Mouse (Mus musculus) macrophage (primary cell): ENCODE measurements around the gene Spry1. TPM values are rescaled to one million over a fixed set of nuclear protein-coding genes. Genes with fewer than 3 reads are reported as not detected.
"Not testable (repeated sequence)": the region's sequence is repeated elsewhere in the genome, so short reads cannot be mapped to it uniquely, and the experiment has no call there.

Experiments used
- H3K27ac ChIP-seq: fragments of 350-480 bp; formaldehyde crosslinking; 2 replicates; pipeline ENCODE4 v1.9.0; 2021
- H3K36me3 ChIP-seq: fragments of 350-480 bp; formaldehyde crosslinking; 2 replicates; pipeline ENCODE4 v1.9.0; 2021; ENCODE audit errors: inconsistent target
- H3K4me3 ChIP-seq: fragments of 350-480 bp; formaldehyde crosslinking; 2 replicates; pipeline ENCODE4 v1.9.0; 2021; ENCODE audit errors: inconsistent target
- H3K79me2 ChIP-seq: fragments of 350-480 bp; formaldehyde crosslinking; 2 replicates; pipeline ENCODE4 v1.9.0; 2021; ENCODE audit errors: inconsistent target
- WGBS: methylation state at CpG from one replicate; pipeline ENCODE4 v1.1.7; 2026; ENCODE audit warnings: inconsistent platforms; ENCODE audit not compliant: missing documents; 5-methylcytosine and 5-hydroxymethylcytosine counted together
- polyA plus RNA-seq: library from polyadenylated mRNA; stranded (reverse); fragments of 250-400 nt; gene quantifications from 3 replicates; pipeline ENCODE4 v1.2.4, GENCODE M21; 2018; ENCODE audit warnings: inconsistent platforms
- total RNA-seq, 78 experiments: library from RNA; depleted of rRNA; stranded (reverse); fragments of 250-400 nt; gene quantifications; 1 replicate in 9 of 78; 2 replicates in 24 of 78; 3 replicates in 43 of 78; 4 replicates in 2 of 78; pipeline ENCODE4 v1.2.4; 2018; ENCODE audit warnings: inconsistent platforms in 56 of 78

The Spry1 gene
- total RNA-seq (2018; cell fraction: chromatin; rRNA removed), result 1 to 10 TPM in 11 of 26 experiments, under 1 TPM in 4, not detected in 11; 0.38 to 6.5 (median 1.9) TPM
- 1 to 10 TPM in 7 of 26 experiments, under 1 TPM in 17, not detected in 2; 0.07 to 5.9 (median 0.37) TPM for total RNA-seq (2018; cell fraction: cytosol; rRNA removed)
- 1 to 10 TPM in 15 of 26 experiments, under 1 TPM in 7, not detected in 4; 0.21 to 7.6 (median 1.8) TPM for total RNA-seq (2018; cell fraction: nucleus; rRNA removed)
- 0.07 to 0.12 TPM (median 0.08 TPM) in 3 replicates for polyA plus RNA-seq

DNA sequence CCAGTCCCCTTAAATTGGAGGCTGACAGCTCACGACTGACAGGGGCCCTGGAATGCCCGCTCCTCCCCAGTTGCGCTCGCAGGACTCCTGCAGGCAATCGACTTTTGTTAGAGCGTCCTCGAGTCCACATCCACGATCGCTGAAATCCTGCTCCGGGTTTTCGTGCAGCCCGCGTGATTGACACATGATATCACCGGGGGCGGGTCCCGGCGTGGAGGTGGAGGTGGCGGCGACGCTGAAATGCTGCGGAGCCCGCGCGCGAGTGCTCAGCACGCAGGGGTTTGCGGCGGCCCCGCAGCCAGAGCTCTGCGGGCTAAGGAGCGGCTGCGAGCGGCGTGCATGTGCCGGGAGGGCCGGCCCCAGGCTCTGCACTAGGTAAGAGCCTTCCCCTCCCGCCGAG, at the start of gene Spry1:
TSS of gene Spry1 (plus strand) at position 258 of the 400 bp plus-strand sequence.
- WGBS, result under 1% methylated on average over 36 of the region's 38 CpGs
- H3K4me3 ChIP-seq, result peak within 1 kb of the TSS; percentile 7; the same call in 1 of the 2 replicates
- H3K36me3 ChIP-seq, result no peaks in the 10 kb centered on the region
- no peak within 1 kb of the TSS for H3K27ac ChIP-seq
- no peaks in the 10 kb centered on the region for H3K79me2 ChIP-seq

DNA sequence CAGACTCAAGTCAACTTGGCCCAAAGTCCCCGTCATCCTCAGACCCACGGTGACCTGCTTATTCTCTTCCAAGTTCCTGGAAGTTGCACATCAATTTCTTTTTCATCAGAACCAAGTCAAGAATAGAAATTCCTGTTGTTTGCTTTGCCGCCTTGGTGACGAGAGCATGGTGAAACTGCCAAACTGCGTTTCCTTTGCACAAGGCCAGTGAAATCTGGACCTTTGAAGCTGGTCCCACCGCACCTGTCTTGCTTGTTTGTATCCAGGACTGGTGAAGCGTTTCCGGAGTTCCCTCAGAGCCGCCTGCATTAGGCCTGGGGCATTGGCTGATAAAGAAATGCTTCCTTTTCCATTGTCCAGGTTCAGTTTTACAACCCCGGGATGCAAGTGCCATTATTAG, 44.0 kb upstream of the Spry1 start:
- Histone ChIP-seq H3K36me3 (no peaks in the 10 kb centered on the region), H3K79me2 (no peaks in the 10 kb centered on the region), H3K27ac (no peak overlapping the region), H3K4me3 (no peak overlapping the region)
- 92% methylated on average over 10 of the region's 10 CpGs for WGBS

DNA sequence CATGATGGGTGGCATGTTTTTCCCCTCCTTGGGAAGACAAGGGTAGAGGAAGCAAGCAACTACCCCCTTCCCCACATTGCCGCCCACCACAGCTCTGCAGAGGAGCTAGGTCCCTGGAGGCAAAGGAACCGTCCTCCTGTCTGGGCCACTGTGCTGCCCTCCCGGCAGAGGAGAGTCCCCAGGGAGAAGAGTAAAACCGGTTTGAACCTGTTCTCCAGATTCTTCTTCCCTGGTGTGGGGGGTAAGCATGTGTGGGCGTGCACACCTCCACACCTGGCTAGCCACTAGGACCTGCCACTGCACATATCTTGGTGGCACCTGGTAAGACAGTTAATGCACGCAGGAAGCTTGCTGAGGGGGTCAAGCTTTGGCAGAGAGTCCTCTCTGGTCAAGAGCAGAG, 43.2 kb upstream of the Spry1 start:
- no peaks in the 10 kb centered on the region for H3K79me2 ChIP-seq
- 90% methylated on average over 6 of the region's 6 CpGs for WGBS
- H3K4me3 ChIP-seq, result no peak overlapping the region
- no peaks in the 10 kb centered on the region for H3K36me3 ChIP-seq
- H3K27ac ChIP-seq, result no peak overlapping the region

DNA sequence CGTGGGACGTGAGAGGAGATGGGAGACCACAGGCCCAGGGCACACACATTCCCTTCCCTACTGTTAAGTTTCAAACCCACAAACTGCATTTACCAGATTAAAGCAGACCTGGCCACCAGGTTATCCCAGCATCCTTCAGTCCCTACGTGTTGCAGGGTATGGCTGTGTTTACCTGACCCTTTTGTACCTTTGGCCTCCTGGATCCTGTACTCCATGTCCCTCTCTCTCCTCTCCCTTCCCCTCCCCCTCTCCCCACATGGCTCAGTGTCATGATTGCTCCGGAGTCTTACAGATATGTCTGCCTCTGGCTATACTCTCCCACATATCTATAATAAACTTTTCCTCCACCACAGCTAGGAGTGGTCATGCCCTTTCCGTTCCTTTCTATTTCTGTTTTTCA, 42.5 kb upstream of the Spry1 start:
- Histone ChIP-seq H3K27ac (no peak overlapping the region), H3K36me3 (no peaks in the 10 kb centered on the region), H3K4me3 (no peak overlapping the region), H3K79me2 (no peaks in the 10 kb centered on the region)
- WGBS, result 90% methylated on average over 5 of the region's 5 CpGs

DNA sequence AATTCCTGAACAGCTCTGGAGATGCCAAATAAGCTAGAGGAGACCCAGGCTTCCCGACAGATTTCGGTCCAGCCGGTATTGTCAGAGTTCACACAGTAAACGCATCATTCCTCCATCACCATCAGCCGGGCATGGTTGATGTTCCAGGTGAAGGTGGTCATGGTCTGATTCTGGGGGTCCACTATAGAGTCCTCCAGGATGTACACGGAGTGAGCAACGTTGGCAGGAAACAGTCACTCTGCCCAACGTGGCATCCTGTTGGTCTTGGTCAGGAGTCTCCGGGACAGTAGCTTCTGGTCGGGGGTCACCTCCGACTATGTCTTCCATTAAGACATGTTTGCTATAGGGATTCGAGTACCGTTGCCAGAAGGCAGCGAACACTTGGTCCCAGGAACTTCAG, 40.1 kb upstream of the Spry1 start:
- H3K4me3 ChIP-seq, H3K36me3 ChIP-seq, H3K27ac ChIP-seq, H3K79me2 ChIP-seq: not testable (repeated sequence)
- WGBS, result 97% methylated on average over 14 of the region's 14 CpGs

DNA sequence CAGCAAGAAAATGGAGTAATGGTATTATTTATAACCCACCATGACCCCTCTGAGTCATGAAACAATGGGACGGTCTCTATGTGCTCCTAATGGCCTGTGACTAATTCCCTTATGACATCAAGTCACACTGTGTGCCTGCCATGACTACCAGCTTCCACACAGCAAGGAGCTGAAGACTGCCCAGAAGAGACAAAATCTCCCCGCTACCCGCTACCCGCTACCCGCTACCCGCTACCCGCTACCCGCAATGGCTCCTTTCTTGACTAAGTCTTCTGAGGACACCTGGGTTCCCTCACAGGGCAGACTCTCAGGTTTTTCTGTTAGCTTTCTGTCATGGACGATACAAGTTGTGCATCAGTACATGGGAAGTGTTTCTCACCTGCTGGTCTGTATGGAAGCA, 37.4 kb upstream of the Spry1 start:
- H3K79me2 ChIP-seq, result no peaks in the 10 kb centered on the region
- H3K36me3 ChIP-seq, result no peaks in the 10 kb centered on the region
- 93% methylated on average over 9 of the region's 9 CpGs for WGBS
- H3K4me3 ChIP-seq, result no peak overlapping the region
- no peak overlapping the region for H3K27ac ChIP-seq

DNA sequence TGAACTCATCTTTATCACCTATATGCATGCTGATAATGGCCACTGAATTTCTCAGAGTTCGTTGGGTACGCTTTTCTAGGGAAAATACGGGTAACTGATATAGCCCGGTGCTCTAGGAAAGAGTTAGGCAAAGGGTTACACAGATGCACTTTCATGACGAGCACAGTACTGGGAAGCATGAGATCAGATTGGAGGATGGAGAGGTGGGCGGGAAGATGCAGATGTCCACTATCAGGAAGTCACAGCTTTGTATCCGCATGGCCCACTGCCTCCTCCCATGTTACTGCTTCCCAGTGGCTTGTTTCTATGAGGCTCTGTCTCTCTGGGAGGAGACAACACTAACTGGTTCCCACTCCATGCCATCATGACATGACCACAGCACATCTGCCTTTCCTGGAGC, 36.9 kb upstream of the Spry1 start:
- H3K27ac ChIP-seq, result no peak overlapping the region
- WGBS, result 85% methylated on average over 7 of the region's 7 CpGs
- H3K4me3 ChIP-seq, result no peak overlapping the region
- H3K36me3 ChIP-seq, result no peaks in the 10 kb centered on the region
- H3K79me2 ChIP-seq, result no peaks in the 10 kb centered on the region

DNA sequence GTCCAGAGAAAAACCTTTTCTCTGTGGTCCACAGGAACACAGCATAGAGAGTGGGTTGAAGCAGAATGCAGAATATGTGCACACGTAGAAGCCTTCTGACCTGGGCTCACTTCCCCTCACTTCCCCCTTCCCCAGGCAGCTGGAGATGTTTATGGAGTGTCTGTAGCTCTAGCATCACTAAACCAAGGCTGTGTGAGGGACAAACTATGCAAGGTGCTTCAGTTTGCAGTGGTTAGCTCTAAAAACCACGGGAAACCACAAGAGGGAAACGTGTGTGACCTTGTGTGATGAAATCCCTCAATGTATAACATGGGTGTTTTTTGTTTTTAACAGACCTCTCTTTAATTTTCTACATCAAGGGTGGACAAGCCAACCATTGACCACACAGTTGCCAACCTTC, 36.2 kb upstream of the Spry1 start:
- Histone ChIP-seq H3K79me2 (no peaks in the 10 kb centered on the region), H3K27ac (no peak overlapping the region), H3K36me3 (no peaks in the 10 kb centered on the region), H3K4me3 (no peak overlapping the region)
- 15% methylated on average over 3 of the region's 3 CpGs for WGBS

DNA sequence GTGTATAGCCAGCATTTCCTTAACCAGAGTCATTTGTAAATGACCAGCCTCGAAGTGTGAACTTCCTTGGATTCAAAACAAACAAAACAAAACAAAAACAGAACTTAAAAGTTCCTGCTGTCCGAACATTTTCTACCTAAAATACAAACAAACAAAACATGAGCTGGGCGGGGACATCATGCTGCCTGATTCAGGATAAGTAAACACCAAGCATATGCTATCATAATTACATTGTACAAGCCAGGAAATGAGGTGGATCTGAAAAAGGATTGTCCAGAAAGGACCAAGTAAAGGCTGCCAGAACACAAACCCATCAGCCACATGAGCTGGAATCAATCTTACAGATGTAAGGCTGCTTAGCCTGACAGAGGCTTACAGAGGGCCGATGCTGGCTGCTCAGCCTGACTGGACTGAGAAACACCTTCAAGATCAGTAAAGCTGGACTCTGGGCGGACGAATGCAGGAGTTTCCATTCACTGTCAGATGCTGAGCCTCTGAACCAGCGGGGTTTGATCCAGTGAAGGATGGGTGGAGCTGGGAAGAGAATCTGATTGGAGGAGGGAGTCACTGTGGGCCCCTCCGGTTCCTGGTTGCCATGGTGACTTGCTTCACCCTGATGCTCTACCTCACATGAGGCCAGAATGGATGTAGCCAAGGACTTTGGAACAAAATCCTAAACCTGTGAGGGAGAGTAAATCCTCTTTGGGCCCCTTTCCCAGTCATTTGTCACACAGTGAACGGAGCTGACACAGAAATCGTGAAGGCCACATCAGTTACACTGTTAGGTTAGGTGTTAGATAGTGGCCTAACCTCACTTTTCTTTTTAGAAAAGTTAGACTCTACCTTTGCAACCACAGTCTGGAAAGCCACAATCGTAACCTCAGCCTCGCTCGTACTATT, 34.5 kb upstream of the Spry1 start:
- Histone ChIP-seq H3K79me2 (no peaks in the 10 kb centered on the region), H3K4me3 (no peak overlapping the region), H3K27ac (no peak overlapping the region), H3K36me3 (no peaks in the 10 kb centered on the region)
- 54% methylated on average over 13 of the region's 13 CpGs for WGBS

DNA sequence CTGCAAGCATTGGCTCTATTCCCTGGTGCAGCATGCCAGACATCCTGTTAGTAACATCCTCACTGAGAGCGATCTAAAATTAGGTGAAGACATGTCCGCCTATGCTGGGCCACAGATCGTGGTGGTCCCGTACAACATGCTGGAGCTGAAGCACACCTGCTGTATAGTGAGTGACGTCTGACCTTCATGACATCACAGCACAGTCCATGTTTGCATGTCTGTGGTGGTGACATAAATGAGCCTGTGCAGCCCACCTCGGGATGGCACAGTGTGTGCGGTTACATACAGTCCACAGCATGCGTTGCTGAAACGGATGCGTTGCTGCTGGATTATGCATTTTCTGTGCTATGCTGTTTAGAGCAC, 33.9 kb upstream of the Spry1 start:
- 35% methylated on average over 10 of the region's 10 CpGs for WGBS
- H3K79me2 ChIP-seq, result no peaks in the 10 kb centered on the region
- no peak overlapping the region for H3K27ac ChIP-seq
- H3K36me3 ChIP-seq, result no peaks in the 10 kb centered on the region
- no peak overlapping the region for H3K4me3 ChIP-seq

DNA sequence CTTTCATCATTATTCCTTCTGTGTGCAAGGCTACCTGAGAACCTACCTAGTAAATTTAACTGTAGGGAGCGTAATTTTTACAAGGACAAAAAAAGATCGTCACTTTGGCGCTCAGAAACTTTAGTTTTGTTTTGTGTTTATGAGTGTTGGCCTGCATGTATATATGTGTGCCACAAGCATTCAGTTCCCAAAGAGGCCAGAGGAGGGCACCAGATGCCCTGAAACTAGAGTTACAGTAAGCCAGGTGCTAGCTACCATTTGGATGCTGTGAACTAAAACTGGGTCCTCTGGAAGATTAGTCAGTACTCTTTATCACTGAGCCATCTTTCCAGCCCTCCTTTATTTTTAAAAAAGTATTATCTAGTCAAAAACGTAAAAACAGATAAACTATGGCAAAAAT, 30.8 kb upstream of the Spry1 start:
- Histone ChIP-seq H3K27ac (no peak overlapping the region), H3K4me3 (no peak overlapping the region), H3K79me2 (no peaks in the 10 kb centered on the region), H3K36me3 (no peaks in the 10 kb centered on the region)
- 94% methylated on average over 4 of the region's 4 CpGs for WGBS

DNA sequence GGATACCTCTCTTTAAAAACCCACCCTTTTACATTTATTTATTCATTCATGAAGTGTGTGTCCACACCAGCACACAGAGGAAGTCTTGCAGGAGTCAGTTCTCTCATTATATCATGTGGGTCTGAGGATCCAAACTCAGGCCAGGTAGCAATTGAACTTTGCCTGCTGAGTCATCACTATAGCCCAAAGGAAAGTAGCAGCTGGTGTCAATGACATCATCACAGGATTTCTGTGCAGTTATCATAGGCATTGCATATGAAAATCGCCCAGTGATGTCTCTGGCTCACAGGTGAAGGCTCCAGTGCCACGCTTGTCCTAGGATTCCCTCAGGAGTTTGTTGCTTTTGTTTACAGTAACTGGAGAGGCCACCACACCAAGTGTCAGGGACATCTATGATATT, 29.1 kb upstream of the Spry1 start:
- Histone ChIP-seq H3K36me3 (no peaks in the 10 kb centered on the region), H3K27ac (no peak overlapping the region), H3K79me2 (no peaks in the 10 kb centered on the region), H3K4me3 (no peak overlapping the region)
- 94% methylated on average over 2 of the region's 2 CpGs for WGBS

DNA sequence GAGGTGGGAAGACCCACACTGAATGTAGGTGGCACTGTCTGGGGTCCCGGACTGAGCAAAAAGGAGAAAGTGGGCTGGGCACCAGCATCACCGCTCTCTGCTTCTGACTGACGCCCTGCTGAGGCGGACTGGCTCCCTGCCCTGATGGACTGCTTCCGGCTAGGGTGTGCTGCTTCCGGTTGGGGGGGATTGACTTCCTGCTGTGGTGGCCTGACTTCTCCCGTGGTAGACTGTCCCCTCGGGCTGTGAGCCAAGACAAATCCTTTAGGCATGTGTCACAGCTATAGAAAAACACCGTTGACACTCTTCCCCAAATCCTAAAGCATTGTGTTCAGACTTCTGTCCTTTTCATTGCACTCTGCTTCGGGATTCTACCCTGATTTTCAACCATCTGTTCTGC, 26.0 kb upstream of the Spry1 start:
- no peak overlapping the region for H3K4me3 ChIP-seq
- no peak overlapping the region for H3K27ac ChIP-seq
- WGBS, result 23% methylated on average over 10 of the region's 10 CpGs
- H3K36me3 ChIP-seq, result no peaks in the 10 kb centered on the region
- H3K79me2 ChIP-seq, result no peaks in the 10 kb centered on the region

DNA sequence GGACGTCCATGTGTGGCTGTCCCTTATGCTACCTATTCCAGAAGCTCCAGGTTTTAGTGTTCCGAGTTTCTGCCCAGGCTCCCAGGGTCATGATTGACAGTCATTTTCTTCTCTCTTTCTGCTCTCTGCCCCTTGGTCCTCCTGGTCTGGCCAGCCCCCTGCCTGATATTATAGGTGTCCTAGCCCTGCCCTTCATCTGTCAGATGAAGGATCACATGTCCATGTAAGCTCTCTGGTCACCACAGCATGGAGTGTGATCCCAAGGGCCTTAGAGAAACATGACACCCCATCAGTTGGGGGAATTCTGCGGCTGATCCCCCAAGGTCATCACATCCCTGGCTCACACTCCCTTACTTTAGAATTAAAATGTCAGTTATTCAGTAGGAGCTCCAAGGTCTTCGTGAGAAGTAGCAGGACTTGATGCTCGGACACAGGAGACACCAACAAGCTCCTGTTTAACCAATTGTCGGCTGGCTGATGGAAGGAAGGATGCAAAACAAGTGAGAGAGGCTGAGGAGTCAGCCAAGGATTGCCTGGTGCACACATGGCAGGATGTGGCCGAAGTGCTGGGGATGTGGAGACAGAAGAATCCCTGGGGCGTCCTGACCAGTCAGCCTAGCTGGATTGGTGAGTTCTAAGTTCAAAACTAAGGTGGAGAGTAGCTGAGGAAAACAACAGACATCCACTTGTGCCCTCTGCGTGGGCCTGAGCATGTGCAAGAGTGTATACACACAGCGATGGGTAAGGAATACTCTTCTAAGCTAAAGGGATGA, 24.7 kb upstream of the Spry1 start:
- 93% methylated on average over 10 of the region's 10 CpGs for WGBS
- Histone ChIP-seq H3K79me2 (no peaks in the 10 kb centered on the region), H3K36me3 (no peaks in the 10 kb centered on the region), H3K4me3 (no peak overlapping the region), H3K27ac (no peak overlapping the region)
